Mouse (Mus musculus) cerebellum, adult 2 months (tissue): Measurements from ENCODE around the gene Polr2h.
A peak's percentile ranks its signal among the peaks of the same experiment; 100 is the strongest.

Experiments used
- CTCF ChIP-seq: fragments of 200-500 bp; IDR thresholded peaks from 2 replicates; pipeline ENCODE4 v1.5.1; 2011; ENCODE audit warnings: low read depth, mild to moderate bottlenecking, control low read depth, low read length, moderate library complexity, borderline replicate concordance; ENCODE audit not compliant: insufficient read depth
- POLR2A ChIP-seq: fragments of 200-500 bp; IDR thresholded peaks from 2 replicates; pipeline ENCODE4 v1.6.1; 2011; ENCODE audit warnings: low read length, control low read depth, borderline replicate concordance; ENCODE audit not compliant: insufficient read depth

DNA sequence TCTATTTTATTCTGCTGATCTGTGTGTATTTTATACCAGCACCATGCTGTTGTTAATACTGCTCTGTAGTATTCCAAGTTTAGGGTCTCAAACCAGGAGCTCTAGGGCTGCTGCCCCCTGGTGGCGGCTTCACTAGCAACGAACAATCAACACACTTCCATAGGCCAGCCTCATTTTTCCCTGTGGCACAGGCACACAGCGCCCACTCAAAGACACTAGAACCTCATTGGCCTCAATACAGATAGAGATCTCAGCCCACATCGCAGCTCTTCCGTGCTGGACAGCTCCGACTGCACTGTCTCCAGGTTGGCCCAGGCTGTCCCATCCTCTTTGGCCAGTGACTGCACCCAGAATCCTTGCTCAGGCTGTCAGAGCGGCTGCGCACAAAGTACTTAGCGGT, 47.8 kb downstream of the Polr2h start:
- TF ChIP-seq POLR2A: no peak
- peak; percentile 55 for TF ChIP-seq CTCF
